In genomic region chr10:36832204-36832603, GRCm38 (mm10) we compare ENCODE assay signal across 22 mouse cellular contexts.
A peak's percentile ranks its signal among the peaks of the same experiment; 100 is the strongest.
DNase-seq lines count a peak whose midpoint lies in the region; ATAC-seq lines count a peak whose summit lies in the region.
"Had no signal": no experiment of that assay in that cellular context is flagged by ENCODE, and none has a peak within 500 bp of the region (broad histone marks: within the 10 kb centered on the region; RNA-seq: fewer than 3 reads in every experiment).

No protein-coding gene starts in this region.

- H3K4me2 ChIP-seq in hindbrain, embryonic 12.5 days (replicated peaks): no peak overlapping the region
- no peak overlapping the region for H3K4me2 ChIP-seq in midbrain, embryonic 12.5 days (replicated peaks)
- H3K4me2 ChIP-seq in midbrain, embryonic 15.5 days: no peak overlapping the region
- no peak overlapping the region for H3K4me2 ChIP-seq in neural tube, embryonic 14.5 days (ENCODE audit: low read depth, low read length)
- H3K4me2 ChIP-seq: embryonic facial prominence, embryonic 15.5 days; heart, embryonic 13.5 days had no signal

- no peaks in the 10 kb centered on the region for H3K9me3 ChIP-seq in hindbrain, embryonic 12.5 days (replicated peaks)
- H3K9me3 ChIP-seq in hindbrain, embryonic 10.5 days: no peaks in the 10 kb centered on the region
- no peaks in the 10 kb centered on the region for H3K9me3 ChIP-seq in midbrain, embryonic 12.5 days
- H3K9me3 ChIP-seq in midbrain, embryonic 15.5 days: no peaks in the 10 kb centered on the region
- no peaks in the 10 kb centered on the region for H3K9me3 ChIP-seq in neural tube, embryonic 14.5 days (ENCODE audit: control insufficient read depth, low read length)
- H3K9me3 ChIP-seq: embryonic facial prominence, embryonic 15.5 days; heart, embryonic 13.5 days had no signal

- 68% methylated on average over 3 of the region's 3 CpGs for WGBS in hindbrain, embryonic 12.5 days
- 85% methylated on average over 3 of the region's 3 CpGs for WGBS in hindbrain, embryonic 10.5 days
- WGBS in midbrain, embryonic 12.5 days: 72% methylated on average over 3 of the region's 3 CpGs
- 46% methylated on average over 3 of the region's 3 CpGs for WGBS in midbrain, embryonic 15.5 days
- 49% methylated on average over 3 of the region's 3 CpGs for WGBS in neural tube, embryonic 14.5 days

- no peak overlapping the region for H3K4me3 ChIP-seq in hindbrain, embryonic 12.5 days
- H3K4me3 ChIP-seq in hindbrain, embryonic 10.5 days: no peak overlapping the region
- no peak overlapping the region for H3K4me3 ChIP-seq in midbrain, embryonic 12.5 days
- no peak overlapping the region for H3K4me3 ChIP-seq in midbrain, embryonic 15.5 days
- H3K4me3 ChIP-seq in neural tube, embryonic 14.5 days (ENCODE audit: low read depth, low read length): no peak overlapping the region
- H3K4me3 ChIP-seq: embryonic facial prominence, embryonic 15.5 days; erythroblast, embryonic 14.5 days; gastrocnemius, adult 2 months; heart, embryonic 13.5 days had no signal

- intact Hi-C loops in heart, postnatal 14 days (cut with DNase I): no loop called here

- DNase-seq in hindbrain, embryonic 10.5 days (ENCODE audit: low spot score): no peak
- DNase-seq in thymus, postnatal 0 days (ENCODE audit: low spot score): peak; percentile 2
- no peak for DNase-seq in thymus, adult 18-20 months
- DNase-seq in heart, postnatal 14 days: no peak
- DNase-seq: adrenal gland, adult 8-10 months; adrenal gland, postnatal 36 days; cerebellum, adult 11 months; cerebellum, adult 8-10 months; cerebellum, postnatal 14 days; embryo, embryonic 11 days; gastrocnemius, adult 2 months; gastrocnemius, postnatal 25 days; heart, postnatal 4 days had no signal

- no peaks in the 10 kb centered on the region for H3K36me3 ChIP-seq in hindbrain, embryonic 12.5 days
- H3K36me3 ChIP-seq in hindbrain, embryonic 10.5 days: no peaks in the 10 kb centered on the region
- H3K36me3 ChIP-seq in midbrain, embryonic 12.5 days: no peaks in the 10 kb centered on the region
- H3K36me3 ChIP-seq in midbrain, embryonic 15.5 days (replicated peaks): no peaks in the 10 kb centered on the region
- no peaks in the 10 kb centered on the region for H3K36me3 ChIP-seq in neural tube, embryonic 14.5 days (ENCODE audit: control insufficient read depth, insufficient read depth, low read length)
- H3K36me3 ChIP-seq: embryonic facial prominence, embryonic 15.5 days; heart, embryonic 13.5 days had no signal

- peaks cover 3% of the 10 kb centered on the region; the same call in 1 of the 2 replicates for H3K4me1 ChIP-seq in hindbrain, embryonic 12.5 days
- no peaks in the 10 kb centered on the region for H3K4me1 ChIP-seq in hindbrain, embryonic 10.5 days (replicated peaks)
- H3K4me1 ChIP-seq in midbrain, embryonic 12.5 days: no peaks in the 10 kb centered on the region
- no peaks in the 10 kb centered on the region for H3K4me1 ChIP-seq in midbrain, embryonic 15.5 days
- H3K4me1 ChIP-seq in neural tube, embryonic 14.5 days (ENCODE audit: control insufficient read depth, insufficient read depth, low read length): no peaks in the 10 kb centered on the region
- H3K4me1 ChIP-seq: embryonic facial prominence, embryonic 15.5 days; heart, embryonic 13.5 days had no signal

- H3K9ac ChIP-seq in hindbrain, embryonic 12.5 days: no peak overlapping the region
- H3K9ac ChIP-seq in midbrain, embryonic 12.5 days (replicated peaks): no peak overlapping the region
- H3K9ac ChIP-seq in midbrain, embryonic 15.5 days: no peak overlapping the region
- no peak overlapping the region for H3K9ac ChIP-seq in neural tube, embryonic 14.5 days (replicated peaks; ENCODE audit: low read depth, low read length)
- H3K9ac ChIP-seq: embryonic facial prominence, embryonic 15.5 days; heart, embryonic 13.5 days had no signal

- no peak overlapping the region for H3K27ac ChIP-seq in hindbrain, embryonic 12.5 days
- no peak overlapping the region for H3K27ac ChIP-seq in hindbrain, embryonic 10.5 days
- H3K27ac ChIP-seq in midbrain, embryonic 12.5 days (replicated peaks): no peak overlapping the region
- no peak overlapping the region for H3K27ac ChIP-seq in midbrain, embryonic 15.5 days
- H3K27ac ChIP-seq in neural tube, embryonic 14.5 days (ENCODE audit: low read depth, low read length): no peak overlapping the region
- H3K27ac ChIP-seq: embryonic facial prominence, embryonic 15.5 days; gastrocnemius, adult 2 months; heart, embryonic 13.5 days had no signal

- ATAC-seq in hindbrain, embryonic 12.5 days (ENCODE audit: low FRiP score): peak; percentile 69
- peak; percentile 56; the same call in 1 of the 2 replicates for ATAC-seq in midbrain, embryonic 12.5 days (ENCODE audit: low FRiP score, low read depth)
- ATAC-seq in midbrain, embryonic 15.5 days (replicated peaks): no peak
- ATAC-seq in neural tube, embryonic 14.5 days (ENCODE audit: low read depth): peak; percentile 65
- ATAC-seq: inflammation-experienced regulatory T-cells, adult 6 months; intestine, postnatal 0 days had no signal

- H3K27me3 ChIP-seq in hindbrain, embryonic 12.5 days: no peaks in the 10 kb centered on the region
- H3K27me3 ChIP-seq in hindbrain, embryonic 10.5 days (ENCODE audit: insufficient read depth, poor library complexity, severe bottlenecking): no peaks in the 10 kb centered on the region
- no peaks in the 10 kb centered on the region for H3K27me3 ChIP-seq in midbrain, embryonic 12.5 days
- no peaks in the 10 kb centered on the region for H3K27me3 ChIP-seq in midbrain, embryonic 15.5 days (replicated peaks)
- no peaks in the 10 kb centered on the region for H3K27me3 ChIP-seq in neural tube, embryonic 14.5 days (ENCODE audit: control insufficient read depth, insufficient read depth, low read length)
- H3K27me3 ChIP-seq: embryonic facial prominence, embryonic 15.5 days; heart, embryonic 13.5 days had no signal
